Mouse (Mus musculus) lung, postnatal 14 days (tissue): ENCODE data around the gene Ankle1.

Source experiments
- DNase-seq: peaks from one replicate; pipeline ENCODE4 v3.0.0; 2021

Ankle1 gene

GRCm38 (mm10) chr8:71405401-71406098, at the start of gene Ankle1:
Gene Ankle1 (plus strand): TSS chr8:71406010.
- peak; percentile 97 for DNase-seq

GRCm38 (mm10) chr8:71358026-71358425, 47.8 kb upstream of the Ankle1 start:
- DNase-seq = no peak

DNA sequence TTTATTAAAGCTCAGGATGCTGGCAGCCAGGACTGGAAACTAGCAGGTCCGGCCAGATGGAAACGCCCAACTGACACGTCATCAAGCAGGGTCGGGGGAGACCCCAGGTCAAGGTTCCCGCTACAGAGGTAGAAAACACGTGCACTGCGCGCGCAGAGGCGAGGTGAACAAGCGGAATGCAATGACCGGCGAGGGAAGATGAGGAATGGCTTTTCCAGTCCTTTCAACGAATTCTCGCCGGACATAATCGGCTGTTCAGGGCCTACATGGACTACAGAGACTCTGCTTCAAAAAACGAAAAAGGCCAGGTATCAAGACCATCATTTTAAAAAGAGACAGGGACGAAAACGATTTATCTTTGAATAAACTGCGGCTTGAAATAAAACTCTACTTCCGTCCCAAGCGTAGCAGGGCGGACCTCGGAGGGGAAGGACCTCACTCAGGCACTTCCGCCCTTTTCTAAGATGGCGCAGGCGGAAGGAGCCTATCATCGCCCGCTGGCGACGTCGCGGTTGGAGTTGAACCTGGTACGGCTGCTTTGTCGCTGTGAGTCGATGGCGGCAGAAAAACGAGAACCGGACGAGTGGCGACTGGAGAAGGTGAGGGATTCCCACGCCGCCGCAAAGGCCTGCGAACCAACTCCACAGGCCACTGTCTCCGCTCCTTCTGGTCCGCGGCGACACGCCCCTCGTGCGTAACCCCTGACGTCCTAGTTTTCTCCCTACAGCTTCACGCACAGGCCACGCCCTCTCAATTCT, 38.9 kb upstream of the Ankle1 start, which contains the start of gene Use1:
Gene Use1, plus strand, starts transcription at position 78 of the 758 bp plus-strand sequence.
- DNase-seq = peak; percentile 92

DNA sequence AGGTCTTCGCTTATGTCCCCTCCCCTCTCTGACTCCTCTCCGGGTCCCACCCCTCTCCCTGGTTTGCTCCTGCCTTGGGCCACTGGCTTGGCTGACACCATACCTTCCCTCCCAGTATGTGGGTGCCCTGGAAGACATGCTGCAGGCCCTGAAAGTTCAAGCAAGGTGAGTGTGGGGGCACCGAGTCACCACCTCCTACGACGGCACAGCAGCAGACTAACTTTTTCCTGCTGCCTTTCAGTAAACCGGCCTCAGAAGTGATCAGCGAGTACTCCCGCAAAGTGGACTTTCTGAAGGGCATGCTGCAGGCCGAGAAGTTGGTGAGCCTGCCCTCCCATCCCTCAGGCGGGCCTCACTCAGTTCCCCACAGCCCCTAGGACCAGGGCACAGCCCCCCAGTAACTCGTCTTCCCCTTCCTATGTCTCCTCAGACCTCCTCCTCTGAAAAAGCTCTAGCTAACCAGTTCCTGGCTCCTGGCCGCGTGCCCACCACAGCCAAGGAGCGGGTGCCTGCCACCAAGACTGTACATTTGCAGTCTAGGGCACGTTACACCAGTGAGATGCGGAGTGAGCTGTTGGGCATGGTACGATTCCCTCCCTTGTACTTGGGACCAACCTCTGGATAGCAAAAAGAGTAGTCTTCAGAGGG, 38.2 kb upstream of the Ankle1 start:
- DNase-seq = no peak

- no peak for DNase-seq
Measured at GRCm38 (mm10) chr8:71368366-71368765, 37.4 kb upstream of the Ankle1 start.

DNA sequence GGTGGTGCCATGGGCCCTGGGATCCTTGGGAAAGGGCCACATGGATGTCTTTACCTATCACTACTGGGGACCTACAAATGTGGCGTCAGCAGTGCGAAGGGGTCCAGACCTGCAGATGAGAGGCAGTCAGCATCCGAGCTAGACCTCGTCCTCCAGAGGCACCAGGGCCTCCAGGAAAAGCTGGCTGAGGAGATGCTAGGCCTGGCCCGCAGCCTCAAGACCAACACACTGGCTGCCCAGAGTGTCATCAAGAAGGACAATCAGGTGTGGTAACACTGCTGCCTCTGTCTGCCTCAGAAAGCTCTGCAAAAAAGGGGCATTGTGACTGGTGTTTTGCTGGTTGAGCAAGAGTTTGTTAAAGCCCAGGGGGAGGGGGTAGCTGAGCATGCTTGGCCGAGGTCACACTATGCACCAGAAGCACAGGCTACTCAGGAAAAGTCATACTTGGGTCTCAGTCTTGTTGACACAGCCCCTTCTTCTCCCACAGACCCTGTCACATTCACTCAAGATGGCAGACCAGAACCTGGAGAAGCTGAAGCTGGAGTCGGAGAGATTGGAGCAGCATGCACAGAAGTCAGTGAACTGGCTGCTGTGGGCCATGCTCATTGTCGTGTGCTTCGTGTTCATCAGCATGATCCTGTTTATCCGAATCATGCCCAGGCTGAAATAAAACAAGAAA, 36.6 kb upstream of the Ankle1 start:
- DNase-seq = no peak

GRCm38 (mm10) chr8:71370711-71371235, 35.0 kb upstream of the Ankle1 start:
- no peak for DNase-seq

DNA sequence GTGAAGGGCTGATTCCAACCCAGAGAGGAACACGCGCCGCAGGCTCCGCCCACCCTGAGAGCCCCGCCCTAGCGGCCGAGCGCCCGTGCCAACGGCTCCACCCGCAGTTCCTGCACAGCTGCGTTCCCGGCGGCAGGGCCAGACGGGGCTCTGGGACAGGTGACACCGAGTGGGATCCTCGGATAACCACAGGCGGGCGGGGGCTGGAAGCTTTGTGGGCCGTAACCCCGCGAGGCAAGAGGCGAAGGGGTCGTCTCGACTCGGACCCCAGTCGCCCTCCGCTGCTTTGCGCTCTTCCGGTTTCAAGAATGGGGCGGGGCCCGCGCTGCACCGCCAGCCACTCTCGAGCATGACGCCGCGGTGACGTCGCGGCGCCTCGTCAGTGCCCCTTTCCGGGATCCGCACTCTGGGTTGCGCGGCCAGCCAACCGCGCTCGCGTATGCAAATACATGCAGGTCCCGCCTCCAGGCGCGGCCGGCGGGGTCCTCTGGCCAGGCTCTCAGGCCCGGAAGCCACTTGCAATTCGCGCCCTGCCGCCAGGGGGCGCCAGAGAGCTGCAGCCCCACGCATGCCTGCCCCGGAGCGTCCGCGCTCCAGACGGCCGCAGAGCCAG, 34.5 kb upstream of the Ankle1 start, which contains the start of gene Ocel1:
Gene Ocel1, plus strand, starts transcription at position 63 of the 613 bp plus-strand sequence.
- DNase-seq = peak; percentile 98

DNA sequence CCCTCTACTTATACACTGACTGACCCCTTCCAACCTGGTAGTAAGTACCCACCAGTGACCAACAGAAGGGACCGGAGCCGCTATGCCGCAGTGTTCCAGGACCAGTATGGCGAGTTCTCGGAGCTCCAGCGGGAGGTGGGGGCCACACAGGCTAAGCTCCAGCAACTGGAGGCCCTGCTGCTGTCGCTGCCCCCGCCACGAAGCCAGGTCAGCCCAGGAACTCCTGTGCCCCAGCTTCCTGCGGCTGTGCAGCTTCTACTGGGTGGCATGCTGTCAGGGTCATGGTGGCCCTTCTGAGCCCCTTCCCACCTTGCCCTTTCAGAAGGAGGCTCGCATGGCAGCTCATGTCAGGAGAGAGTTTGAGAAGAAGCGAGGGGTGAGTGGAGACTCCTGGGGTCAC, 33.4 kb upstream of the Ankle1 start:
- no peak for DNase-seq

GRCm38 (mm10) chr8:71373000-71373399, 32.8 kb upstream of the Ankle1 start:
- DNase-seq = no peak

DNA sequence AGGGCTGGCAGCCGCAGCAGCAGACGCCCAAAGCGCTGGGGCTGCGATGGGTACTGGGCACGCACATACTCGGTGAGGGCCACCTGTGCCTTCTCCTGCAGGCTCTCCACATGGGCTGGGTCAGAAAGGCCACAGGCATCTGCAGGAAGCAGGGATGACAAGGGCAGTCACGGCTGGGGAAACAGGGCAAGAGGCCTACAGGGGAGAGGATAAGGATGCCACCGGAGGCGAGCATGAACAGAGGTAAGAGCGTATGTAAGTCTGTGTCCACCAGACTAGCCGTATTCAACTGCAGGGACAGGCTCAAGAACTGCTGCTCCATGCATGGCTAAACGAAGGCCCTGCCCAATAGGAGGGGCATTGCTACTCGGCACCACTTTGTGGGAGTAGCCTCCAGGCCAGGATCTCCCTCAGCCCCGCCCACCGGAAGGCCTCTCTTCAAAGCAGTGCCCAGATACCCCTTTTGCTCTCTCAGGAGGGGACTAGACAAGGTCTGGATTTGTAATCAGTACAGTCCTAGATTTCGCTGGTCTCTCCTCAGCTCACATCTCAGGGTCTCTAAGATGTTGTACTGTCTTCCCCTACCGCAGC, 31.1 kb upstream of the Ankle1 start:
- no peak for DNase-seq

DNA sequence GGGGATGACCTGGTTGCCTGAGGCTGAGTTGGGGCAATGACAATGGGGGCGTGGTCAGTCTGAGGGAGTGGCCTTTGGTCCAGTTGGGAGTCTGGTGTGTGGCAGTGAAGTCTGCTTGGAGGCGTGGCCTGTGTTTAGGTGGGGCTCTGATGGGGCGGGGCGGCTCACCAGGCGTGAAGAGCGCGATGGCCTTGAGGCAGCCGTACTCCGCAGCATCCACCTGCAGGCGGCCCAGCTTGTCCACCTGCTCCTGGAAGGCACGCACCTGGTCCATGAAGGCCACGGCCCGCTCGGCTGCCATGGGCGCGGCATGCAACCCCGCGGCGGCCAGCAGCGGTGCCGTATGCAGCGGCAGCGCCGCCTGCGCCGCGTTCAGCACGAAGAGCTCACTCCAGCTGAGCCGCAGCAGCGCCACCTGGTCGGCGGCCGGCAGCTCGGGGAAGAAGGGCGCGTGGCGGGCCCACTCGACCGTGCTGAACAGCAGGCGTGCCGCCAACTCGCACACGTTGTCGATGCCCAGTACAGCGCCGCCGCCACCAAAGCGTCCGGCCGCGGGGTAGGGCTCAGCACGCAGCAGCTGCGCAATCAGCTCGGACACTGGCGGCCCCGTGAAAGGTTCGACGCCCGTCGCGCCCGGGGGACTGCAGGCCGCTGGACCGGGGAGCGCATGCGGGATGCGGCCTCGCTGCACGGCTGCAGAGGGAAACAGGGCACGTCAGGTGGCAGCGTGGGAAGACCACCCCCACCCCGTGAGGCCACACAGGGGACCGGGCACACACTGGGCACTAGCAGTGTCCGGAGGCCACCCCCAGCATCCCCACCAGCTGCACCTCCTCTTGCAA, 30.0 kb upstream of the Ankle1 start:
- peak; percentile 64 for DNase-seq

GRCm38 (mm10) chr8:71376423-71377030, 29.3 kb upstream of the Ankle1 start:
- no peak for DNase-seq

GRCm38 (mm10) chr8:71379008-71379407, 26.8 kb upstream of the Ankle1 start:
- DNase-seq = no peak

DNA sequence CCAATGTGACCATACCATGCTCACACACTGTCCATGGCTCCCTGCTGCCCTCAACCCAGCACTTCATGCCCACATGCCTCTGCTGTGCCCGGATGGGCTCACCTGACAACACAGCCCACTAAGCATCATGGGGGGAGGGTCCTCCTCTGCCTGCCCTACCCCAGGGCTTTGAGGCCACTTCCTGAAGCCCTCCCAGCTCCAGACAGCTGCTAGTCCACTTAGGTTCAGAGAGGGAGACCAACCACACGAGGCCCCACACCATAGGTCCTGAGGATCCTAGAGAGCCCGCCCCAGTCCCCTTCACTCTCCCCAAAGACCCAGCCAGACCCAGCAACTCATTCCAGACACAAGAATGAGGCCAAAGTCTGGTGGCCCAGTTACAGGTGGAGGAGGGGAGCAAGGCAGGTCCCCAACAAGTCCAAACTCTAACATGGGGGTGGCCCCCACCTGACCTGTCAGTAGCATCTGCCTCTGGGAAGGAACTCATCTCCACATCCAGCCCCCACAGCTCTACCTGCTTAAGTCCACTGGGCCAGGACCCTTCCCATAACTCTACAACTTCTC, 26.2 kb upstream of the Ankle1 start:
- no peak for DNase-seq

GRCm38 (mm10) chr8:71380178-71381171, 25.3 kb upstream of the Ankle1 start:
- DNase-seq = no peak

GRCm38 (mm10) chr8:71381421-71381970, 24.3 kb upstream of the Ankle1 start, which contains the start of gene Nr2f6:
Gene Nr2f6 (minus strand): TSS chr8:71381960.
- DNase-seq = peak; percentile 82
